Mouse (Mus musculus) spleen, embryonic (tissue): ENCODE results near the gene Dennd1a.

ENCODE experiments used
- CTCF ChIA-PET: fragments of 350-600 bp; sonication (Branson Sonifier 250); formaldehyde crosslinking; loops from one replicate; lab custom pipeline; 2022; lab: Charles Lee

Dennd1a gene

DNA sequence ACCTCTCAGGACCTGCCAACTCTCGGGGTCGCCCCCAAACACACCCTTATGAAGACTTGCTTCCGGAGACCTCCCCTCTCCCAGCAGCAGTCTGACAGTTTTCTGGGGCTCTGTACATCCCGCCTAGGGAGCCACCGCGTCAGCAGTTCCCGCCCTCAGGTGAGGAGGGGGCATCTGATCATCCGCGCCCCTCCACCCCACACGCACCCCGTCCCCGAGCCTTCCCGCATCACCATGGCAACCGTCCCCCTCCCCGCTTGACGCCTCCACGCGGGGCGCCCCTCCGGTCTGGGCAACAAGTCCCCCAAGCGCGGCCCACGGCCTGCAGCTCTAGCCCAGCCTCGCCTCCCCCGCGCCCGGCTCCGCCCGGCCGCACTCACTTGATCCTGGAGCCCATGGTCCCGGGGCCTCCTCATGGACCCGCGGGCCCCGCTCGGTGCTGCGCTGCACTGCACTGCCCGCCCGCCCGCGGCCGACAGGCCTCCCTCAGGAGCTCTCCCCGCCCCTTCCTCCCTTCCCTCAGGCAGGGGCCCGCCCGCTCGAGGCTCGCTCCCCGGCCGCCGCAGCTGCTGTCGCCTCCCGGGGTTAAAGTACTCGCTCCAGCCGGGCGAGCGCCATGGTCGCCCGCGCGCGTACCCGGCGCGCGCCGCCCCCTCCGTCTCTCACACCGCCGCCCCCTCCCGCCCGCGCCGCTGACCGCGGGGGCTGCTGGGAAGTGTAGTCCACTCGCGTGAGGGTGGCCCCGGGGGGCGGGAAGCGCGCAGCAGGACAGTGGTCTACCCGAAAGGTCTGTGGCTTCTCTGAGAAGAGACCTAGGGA lies at the start of gene Dennd1a:
Gene Dennd1a, minus strand, starts transcription at position 658 of the 819 bp plus-strand sequence.
- CTCF ChIA-PET, result no interaction called here

DNA sequence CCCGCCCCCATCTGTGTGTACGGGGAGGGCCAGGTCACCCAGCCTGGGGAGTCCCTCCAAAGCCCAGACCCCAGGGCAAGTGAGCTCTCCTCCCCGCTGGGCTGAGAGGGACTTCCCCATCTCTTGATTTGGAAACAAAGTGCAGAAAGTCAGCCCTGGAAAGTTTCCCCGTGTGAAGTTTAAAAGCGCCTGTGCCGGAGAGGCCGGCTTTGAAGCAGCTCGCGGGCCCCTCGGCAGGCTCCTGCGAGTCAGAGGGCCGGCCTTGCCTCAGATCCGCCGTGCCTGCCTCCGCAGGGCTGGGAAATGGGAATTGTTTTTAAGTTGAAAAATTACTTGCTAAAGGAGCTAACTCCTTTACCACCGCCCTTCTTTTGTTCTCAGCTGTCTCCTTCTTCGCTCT lies 49.4 kb upstream of the Dennd1a start:
- CTCF ChIA-PET, result interaction anchor here (0.6 to 1.0 kb wide), 2 partner anchors 98 to 463 kb away, joined by 3 read pairs; no protein-coding TSS in a partner anchor

DNA sequence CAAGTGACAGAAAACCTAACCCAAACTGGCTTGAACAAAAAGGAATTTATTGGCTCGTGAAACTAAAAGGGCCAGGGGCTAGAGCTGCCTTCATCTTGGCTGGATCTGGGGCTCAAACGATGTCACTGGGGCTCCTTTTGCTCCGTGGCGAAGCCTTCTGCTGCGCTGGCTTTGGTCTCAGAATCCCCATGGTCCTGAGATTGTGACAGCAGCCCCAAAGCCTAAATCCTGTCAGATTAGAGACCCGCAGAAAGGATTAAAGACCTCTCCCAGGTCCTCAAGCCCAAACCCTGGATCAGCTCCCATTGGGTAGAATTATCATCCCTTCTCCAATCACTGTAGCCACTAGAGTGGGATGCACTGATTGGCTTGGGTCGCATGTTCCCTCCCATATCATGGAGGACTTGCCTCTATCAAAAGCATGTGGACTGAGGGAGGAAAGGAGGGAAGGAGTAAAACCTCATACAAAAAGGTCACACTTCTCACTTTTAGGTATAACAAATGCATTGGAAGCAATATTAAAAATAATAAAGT lies 46.5 kb upstream of the Dennd1a start:
- CTCF ChIA-PET, result no interaction called here

DNA sequence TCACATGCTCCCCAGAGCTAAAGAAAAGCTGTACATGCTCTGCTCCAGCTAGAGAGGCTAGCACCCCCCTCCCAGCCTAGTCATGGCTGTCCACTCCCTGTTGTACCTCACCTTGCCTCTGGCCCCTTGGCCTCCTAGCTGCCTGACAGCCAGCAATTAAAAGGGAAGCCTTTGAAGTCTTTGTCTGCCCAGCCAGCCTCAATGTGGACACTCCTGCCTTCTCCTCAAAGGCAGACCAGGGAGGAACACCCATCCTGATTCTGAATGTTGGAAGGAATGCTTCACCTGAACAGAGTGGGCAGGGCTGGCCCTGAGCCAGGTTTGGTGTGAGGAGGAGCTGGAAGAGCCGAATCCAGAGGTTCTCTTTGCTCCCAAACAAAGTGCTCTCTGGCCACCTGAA lies 39.5 kb upstream of the Dennd1a start:
- CTCF ChIA-PET, result no interaction called here

DNA sequence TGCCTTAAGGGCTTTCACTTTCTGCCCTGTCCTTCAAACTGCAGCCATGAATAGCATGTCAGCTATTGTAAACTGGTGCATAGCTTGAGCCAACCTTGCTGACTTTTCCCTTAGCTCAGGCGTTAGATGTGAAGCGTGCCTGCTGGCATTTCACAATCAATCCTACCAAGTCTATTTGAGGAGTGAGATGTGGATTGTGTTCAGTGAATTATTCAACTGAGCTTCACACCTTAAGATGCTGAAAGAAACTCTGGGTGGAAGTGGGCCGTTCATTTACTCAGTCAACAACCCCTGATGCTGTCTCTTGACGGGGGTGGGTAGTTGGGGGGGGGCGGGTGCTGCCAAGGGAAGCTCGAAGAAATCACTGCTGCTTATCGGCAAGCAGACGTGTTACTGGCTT lies 36.2 kb upstream of the Dennd1a start:
- CTCF ChIA-PET, result no interaction called here

DNA sequence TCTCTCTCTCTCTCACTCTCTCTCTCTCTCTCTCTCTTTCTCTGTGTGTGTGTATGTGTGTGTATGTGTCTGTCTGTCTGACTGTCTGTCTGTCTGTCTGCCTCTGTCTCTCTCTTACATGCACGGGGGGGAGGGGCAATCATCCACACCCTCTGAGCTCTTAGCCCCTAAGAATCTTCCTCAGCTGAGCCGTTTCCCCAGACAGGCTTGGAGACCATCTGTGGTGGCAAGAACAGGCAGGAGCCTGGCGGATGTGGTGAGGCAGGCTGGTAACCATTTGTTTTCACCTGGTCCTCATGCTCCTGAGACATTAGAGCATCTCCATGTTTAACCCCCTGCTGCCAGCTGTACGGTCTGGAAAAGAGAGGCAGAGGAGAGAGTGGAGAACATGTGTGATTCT lies 33.7 kb upstream of the Dennd1a start:
- CTCF ChIA-PET, result no interaction called here

DNA sequence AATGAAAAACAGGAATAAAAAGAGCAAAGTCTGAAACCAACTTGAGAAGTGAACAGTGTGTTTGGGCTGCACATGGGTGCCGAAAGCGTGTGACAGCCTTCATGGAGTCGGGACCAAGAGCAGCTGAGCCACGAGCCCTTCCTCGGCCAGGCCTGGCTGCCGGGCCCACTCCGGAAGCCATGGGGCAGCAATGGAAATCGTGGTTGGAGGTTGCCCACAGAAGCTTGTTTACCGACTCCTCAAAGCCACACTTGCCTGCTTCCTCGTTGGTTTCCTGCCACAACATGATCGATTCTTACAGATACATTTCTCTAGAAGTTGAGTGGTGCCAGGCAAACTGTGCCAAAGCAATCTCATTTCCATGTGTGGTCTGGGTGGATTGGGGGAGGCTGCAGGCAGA lies 31.9 kb upstream of the Dennd1a start:
- CTCF ChIA-PET, result no interaction called here

DNA sequence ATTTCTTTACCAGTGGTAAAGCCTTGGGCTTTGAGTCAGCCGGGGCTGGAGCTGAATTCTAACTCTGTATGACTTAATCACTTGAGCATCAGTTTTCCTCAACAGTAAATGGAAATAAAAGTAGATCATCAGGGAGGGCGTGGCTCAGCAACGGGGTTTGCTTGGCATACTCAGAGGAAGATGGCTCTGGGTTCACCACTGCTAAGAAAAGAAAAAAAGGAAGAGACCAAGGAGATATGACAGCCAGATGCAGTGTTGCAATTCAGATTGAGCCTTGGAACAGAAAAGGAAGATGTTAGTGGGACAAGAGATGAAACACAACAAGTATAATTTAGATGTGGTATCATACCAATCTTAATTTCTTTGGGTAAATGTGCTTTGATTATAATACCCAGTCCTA lies 26.2 kb upstream of the Dennd1a start:
- CTCF ChIA-PET, result no interaction called here

DNA sequence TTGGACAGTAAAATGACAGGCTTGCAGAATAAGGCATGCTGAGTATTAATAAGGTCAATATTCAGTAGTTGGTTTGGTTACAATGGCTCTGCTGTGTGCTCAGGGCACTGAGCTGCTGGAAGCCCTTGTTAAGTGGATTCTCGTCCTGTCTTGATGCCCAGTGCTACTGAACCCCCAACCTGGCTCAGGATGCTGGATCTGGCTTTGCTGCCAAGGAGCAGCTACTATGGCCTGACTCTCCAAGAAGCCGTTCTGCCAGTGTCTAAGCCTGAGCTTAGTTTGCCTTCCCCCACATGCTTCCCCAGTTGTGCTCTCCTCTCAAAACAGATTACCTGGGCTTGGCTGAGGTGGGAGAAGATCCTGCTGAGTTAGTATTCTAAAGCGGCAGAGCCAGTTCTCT lies 25.7 kb upstream of the Dennd1a start:
- CTCF ChIA-PET, result no interaction called here

DNA sequence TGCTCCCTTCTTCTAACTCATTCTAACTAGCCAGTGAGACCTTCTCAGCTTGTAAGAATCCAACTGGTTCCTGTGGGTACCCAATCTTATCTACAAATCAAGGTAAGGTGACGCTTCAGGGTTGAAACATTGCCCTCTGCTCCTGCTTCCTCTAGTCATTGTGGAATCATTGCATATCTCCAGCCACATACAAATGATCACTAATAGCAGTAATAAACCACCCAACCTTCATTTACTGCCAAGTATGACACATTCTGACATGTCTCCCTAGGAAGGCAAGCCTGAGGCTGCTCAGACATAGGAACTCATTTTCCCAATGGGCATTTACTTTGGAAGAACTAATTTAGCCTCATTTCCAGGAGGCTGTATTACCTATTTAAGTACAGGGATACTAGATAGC lies 18.0 kb upstream of the Dennd1a start:
- CTCF ChIA-PET, result no interaction called here

DNA sequence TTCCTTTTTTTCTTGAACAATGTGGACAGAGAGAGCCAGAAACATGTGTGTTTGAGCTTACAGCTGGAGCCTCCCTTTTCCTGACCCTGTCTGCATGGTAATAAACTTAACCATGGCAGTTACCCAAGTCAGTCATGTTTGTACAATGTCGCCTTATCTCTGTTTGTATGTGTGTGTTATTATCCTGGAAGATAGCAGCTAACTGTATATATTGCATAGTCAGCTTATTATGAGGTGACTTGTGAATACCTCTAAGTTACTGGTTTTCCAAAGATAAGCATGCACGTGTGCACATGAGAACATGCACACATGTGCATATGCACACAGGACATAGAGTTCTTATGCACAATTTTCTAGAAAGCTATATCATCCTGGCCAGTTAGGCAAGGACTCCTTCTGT lies 13.8 kb upstream of the Dennd1a start:
- CTCF ChIA-PET, result no interaction called here

DNA sequence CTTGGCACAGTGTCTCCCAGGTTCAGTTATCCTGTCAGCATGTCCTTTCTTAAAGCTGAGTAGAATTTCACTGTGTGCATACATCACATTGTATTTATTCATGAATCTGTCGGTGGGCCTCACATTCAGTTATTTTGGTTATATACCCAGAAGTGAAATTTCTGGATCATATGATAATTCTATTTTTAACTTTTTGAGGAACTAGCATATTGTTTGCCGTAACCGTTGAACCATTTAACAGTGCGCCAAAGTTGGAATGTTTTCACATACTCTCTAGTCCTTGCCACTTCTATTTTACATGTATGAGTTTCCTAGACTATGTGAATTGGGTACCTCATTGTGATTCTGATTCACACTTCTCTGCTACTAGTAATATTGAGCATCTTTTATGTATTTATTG lies 8.7 kb upstream of the Dennd1a start:
- CTCF ChIA-PET, result no interaction called here

DNA sequence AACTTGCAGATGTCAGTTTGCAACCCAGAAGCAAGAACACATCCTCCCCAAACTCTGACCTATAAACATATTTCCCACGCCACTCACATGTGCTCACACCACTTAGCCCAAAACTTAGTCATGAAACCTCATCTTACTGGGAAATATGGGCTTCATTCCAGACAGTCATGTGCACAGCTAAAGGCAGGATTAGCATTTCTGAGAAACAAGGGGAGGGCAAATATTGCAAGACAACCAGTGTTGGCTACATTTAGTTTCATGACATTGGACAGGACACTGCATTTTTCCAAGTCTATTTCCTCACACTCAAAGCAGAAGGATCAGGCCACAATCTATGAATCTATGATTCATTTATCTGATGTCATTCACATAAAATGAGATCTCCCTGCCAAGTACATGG lies 4.3 kb upstream of the Dennd1a start:
- CTCF ChIA-PET, result no interaction called here

DNA sequence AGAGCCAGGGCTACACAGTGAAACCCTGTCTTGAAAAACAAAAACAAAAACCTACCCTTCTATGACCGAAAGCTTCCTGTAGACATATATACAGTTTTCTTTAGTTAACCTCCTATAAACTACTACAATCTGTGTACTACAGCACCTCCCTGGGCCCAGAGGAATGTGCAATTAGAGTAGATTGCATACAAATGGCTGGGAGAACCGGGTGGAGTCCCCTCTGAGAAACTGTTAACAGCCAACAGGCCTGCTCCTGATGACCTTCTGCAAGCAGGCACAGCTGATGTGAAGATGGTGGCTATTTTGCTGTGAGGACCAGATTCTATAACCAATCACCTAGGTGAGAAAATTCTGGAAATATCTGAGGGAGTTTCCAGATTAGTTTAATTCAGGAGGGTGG lies 1.0 kb upstream of the Dennd1a start:
- CTCF ChIA-PET, result no interaction called here

DNA sequence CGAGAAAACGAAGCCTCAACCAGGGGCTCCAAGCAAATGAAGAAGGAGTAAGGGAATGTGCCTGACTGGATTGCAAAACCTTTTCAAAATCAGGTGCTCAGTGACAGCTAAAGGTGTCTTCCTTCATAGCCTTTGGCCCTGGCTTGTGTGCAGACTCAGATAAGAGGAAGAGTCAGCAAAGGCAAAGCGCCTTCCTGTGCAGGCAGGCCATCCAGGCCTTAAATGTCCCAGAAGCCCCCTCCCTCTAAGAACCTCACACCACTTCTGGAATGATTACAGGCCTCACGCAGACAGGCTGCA lies 807 bp downstream of the Dennd1a start:
- CTCF ChIA-PET, result no interaction called here

DNA sequence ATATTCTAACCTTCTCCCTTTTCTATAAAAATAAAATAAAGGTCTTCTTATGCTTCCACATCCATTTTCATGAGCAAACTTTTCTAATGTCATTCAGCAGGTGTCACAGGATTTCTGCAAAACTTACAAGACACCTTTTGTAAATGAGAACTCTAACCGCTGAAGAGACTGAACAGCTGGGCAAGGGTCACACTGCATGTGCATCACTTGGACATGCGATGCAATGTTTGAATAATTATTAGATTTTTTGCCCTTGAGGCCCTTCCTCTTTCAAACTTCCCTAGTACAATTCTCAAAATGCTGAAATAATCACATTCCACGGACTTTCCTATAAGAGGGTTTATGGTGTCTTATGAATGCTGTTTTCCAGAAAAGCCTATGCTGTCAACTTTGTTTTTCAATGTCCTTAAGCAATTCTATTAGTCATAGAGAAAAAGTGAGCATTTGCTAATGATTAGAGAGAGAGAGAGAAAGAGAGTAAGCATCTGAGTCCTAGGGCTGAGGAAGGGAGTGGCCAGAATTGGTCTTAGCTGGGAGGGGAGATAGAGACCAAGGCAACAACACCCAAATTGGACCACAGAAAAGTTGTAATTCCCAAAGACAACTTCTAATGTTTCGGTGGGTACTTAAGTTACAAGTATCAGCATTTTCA lies 1.3 kb downstream of the Dennd1a start:
- CTCF ChIA-PET, result no interaction called here

DNA sequence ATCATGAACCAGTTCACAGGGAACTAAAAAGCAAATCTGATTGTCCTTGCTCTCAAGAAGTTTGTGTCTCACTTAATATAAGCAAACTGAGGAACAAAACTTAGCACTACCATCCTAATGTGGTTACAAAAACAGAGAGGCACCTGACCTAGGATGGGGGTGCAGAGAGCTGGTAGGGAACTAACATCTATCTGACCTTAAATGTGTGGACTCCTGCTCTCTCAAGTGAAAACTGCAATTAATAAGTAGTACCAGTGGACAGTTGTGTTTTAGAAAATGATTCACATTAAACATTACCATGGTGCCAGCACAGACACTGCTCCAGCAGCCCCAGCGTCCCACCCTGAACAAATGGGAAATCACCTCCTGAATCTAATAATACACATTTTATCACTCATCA lies 3.2 kb downstream of the Dennd1a start:
- CTCF ChIA-PET, result no interaction called here

DNA sequence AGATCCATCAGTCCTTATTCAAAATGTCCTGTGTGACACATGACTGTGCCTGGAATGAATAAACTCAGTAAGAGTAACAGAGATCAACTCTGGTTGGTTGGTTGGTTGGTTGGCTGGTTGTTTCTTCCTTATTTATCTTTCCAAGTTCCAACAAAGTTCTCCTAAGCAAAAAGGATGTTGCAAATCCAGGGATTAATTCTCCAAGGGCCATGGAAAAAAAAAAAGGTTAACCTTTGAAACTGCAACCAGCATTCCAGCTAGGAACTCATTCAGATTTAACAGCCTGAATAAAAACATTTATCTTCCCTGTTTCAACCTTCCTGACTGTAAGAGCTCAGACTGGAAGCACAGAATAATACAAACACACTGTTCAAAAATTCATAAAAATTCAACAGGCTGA lies 6.8 kb downstream of the Dennd1a start:
- CTCF ChIA-PET, result no interaction called here

DNA sequence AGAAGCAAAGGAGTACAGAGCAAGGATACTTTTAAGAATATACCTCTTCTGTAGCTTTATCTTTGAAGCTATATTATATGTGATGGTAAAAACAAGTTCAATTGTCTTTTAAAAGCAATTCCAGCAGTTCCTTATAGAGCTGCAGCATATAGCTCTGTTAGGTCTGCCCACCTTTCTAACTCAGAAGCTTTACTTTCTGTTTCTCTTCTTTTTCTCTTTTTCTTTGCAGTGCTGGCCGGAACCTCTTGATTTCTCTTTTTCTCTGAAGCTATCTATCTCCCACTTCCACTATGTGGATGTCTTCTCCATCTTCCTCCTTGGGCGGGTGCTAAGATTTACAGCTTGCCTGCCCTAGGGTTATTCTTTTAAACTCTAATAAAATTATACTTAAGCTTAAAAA lies 12.2 kb downstream of the Dennd1a start:
- CTCF ChIA-PET, result interaction anchor here (0.8 kb wide), 1 partner anchor 90 kb away, joined by 3 read pairs; no protein-coding TSS in a partner anchor

DNA sequence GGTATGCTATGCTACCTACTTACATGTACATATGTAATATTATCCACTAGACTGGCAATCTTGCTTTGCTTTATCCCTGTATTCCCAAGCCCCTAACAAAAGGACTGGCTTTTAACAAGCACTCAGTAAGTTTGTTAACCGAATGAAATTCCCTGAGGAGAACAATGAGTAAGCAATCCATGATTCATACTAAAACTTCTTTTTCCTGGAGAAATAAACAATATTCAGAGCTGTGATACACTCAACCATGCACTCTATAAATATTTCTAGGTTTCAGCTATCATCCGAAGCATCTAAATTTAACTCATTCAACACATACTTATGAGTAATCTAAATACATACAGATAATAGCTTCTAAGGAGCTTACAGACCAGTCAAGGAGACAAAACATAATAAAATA lies 23.5 kb downstream of the Dennd1a start:
- CTCF ChIA-PET, result no interaction called here

DNA sequence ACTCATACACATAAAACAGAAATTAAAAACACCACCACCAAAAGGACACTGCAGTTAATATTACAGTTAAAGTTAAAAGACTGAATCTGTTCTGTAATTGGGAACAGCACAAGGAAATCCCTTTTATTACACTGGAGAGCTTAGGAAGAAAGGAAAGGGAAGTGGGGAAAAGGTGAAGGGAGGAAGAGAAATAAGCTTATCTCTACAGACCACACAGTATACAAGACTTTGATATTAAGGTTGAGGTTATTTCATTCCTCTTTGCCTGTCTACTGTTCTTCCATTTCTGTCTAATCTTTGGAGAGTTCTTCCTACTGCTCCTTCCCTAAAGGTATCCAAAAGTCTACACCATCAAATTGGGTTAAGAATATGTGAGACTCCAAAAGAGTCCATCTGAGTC lies 28.1 kb downstream of the Dennd1a start:
- CTCF ChIA-PET, result no interaction called here

DNA sequence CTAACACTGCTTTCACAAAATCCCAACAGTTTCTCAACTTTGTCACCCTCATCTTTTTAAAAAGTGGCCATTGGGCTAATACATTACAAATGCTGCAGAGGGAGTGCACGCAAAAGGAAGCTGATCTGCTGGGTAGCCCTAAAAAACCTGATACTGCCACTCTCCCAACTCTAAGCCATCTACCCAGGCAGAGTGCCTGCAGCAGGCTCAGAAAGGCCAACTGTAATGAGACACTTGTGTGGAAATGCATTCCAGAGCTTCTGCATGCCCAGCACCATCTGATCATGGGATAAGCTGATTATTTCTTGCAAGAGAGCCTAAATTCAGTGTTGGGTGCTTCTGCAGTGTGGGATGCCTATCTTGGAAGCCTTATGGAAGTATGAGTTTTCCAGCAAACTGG lies 49.6 kb downstream of the Dennd1a start:
- CTCF ChIA-PET, result no interaction called here

DNA sequence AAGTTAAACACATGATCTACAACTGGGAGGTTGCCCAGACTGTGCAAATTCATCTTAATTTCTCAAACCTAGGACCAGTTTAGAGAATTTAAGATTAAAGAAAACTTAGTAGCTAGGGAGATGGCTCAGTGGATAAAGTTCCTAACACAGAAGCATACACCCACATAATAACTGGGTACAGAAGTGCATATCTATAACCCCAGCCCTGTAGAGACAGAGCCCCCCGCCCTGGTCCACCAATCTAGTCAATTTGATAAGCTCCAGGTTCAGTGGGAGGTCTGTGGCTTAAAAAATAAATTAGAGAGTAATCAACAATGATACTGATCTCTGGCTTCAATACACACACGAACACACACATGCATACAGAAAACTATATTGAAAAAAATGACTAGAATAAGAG lies 51.6 kb downstream of the Dennd1a start:
- CTCF ChIA-PET, result no interaction called here
